Mouse (Mus musculus): ENCODE measurements around the gene Vamp1.

The Vamp1 gene

GRCm38 (mm10) chr6:125215148-125215954 lies at the start of gene Vamp1:
Gene Vamp1 (plus strand): TSS chr6:125215551.
- DNase-seq, result peak; percentile 94

GRCm38 (mm10) chr6:125166051-125166751 lies 49.1 kb upstream of the Vamp1 start, which contains the start of gene Gapdh:
Gene Gapdh (minus strand): TSS chr6:125166467.
- DNase-seq, result peak; percentile 33

GRCm38 (mm10) chr6:125166861-125167650 lies 48.3 kb upstream of the Vamp1 start:
- DNase-seq, result no peak

GRCm38 (mm10) chr6:125168086-125168485 lies 47.3 kb upstream of the Vamp1 start:
- DNase-seq, result no peak

GRCm38 (mm10) chr6:125170194-125170593 lies 45.2 kb upstream of the Vamp1 start:
- no peak for DNase-seq

- DNase-seq, result no peak
These were observed 42.9 kb upstream of the Vamp1 start for GRCm38 (mm10) chr6:125172474-125172873.

- no peak for DNase-seq
These were observed 42.1 kb upstream of the Vamp1 start for GRCm38 (mm10) chr6:125173256-125173655.

GRCm38 (mm10) chr6:125175469-125175868 lies 39.9 kb upstream of the Vamp1 start:
- DNase-seq, result no peak

GRCm38 (mm10) chr6:125179601-125180000 lies 35.8 kb upstream of the Vamp1 start:
- DNase-seq, result no peak

GRCm38 (mm10) chr6:125182133-125182532 lies 33.2 kb upstream of the Vamp1 start:
- no peak for DNase-seq

GRCm38 (mm10) chr6:125186203-125186602 lies 29.1 kb upstream of the Vamp1 start:
- DNase-seq, result no peak

- no peak for DNase-seq
These were observed 24.5 kb upstream of the Vamp1 start for GRCm38 (mm10) chr6:125190816-125191215.

- peak; percentile 98 for DNase-seq
These were observed 23.9 kb upstream of the Vamp1 start, which contains the start of the genes Ncapd2 and Mrpl51 for GRCm38 (mm10) chr6:125191332-125192015. Gene Ncapd2 (minus strand): TSS chr6:125191701. Gene Mrpl51 (plus strand): TSS chr6:125191801.

GRCm38 (mm10) chr6:125192016-125192714 lies 23.2 kb upstream of the Vamp1 start:
- DNase-seq, result peak; percentile 91

GRCm38 (mm10) chr6:125192841-125193240 lies 22.5 kb upstream of the Vamp1 start:
- no peak for DNase-seq

- DNase-seq, result no peak
These were observed 22.0 kb upstream of the Vamp1 start for GRCm38 (mm10) chr6:125193390-125193789.

- DNase-seq, result no peak
These were observed 19.7 kb upstream of the Vamp1 start for GRCm38 (mm10) chr6:125195541-125196075.

- DNase-seq, result no peak
These were observed 19.1 kb upstream of the Vamp1 start for GRCm38 (mm10) chr6:125196301-125196700.

- no peak for DNase-seq
These were observed 18.2 kb upstream of the Vamp1 start for GRCm38 (mm10) chr6:125197166-125197565.

GRCm38 (mm10) chr6:125210436-125210835 lies 4.9 kb upstream of the Vamp1 start:
- peak; percentile 39 for DNase-seq

- DNase-seq, result no peak
These were observed 2.7 kb upstream of the Vamp1 start for GRCm38 (mm10) chr6:125212621-125213020.

GRCm38 (mm10) chr6:125213129-125213528 lies 2.2 kb upstream of the Vamp1 start:
- DNase-seq, result no peak
